Mouse (Mus musculus): ENCODE data around the gene Tgm2. TPM values are rescaled to one million over a fixed set of nuclear protein-coding genes. Genes with fewer than 3 reads are reported as not detected.

The Tgm2 gene
- polyA plus RNA-seq, 2 experiments, result 34.6 to 41.9 TPM

DNA sequence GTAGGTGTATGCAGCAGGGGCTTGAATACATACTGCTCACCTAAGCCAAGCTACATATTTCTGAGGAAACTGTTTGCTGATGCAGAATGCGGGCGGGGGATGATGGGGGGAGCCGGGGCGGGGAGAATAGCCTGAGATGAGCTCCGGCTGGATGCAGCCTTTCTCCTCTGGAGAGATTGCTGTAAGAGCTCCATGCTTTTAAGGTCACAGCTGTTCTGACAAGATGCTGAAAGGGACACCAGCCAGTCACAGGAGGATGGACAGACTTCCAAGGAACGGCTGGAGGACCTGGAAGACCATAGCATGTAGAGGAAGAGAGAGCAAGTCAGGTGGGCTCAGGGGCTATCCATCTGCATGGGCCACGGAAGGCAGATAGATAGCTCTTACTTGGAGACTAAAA lies 51.9 kb downstream of the Tgm2 start:
- ATAC-seq (ENCODE audit: insufficient read depth) (no peak), DNase-seq (ENCODE audit: low read depth in 3 of 3, low spot score in 3 of 3) (no peak)
- Histone ChIP-seq H3K9me3 (ENCODE audit: control insufficient read depth, low read length) (no peaks in the 10 kb centered on the region), H3K9ac (replicated peaks) (no peak overlapping the region), H3K4me3 (ENCODE audit: insufficient read depth in 1 of 2, low read depth in 2 of 2, low read length in 2 of 2) (no peak overlapping the region), H3K27ac (no peak overlapping the region), H3K4me1 (replicated peaks; ENCODE audit: control insufficient read depth in 2 of 2, insufficient read depth in 2 of 2, low read length in 1 of 2) (peaks cover 0 to 5% of the 10 kb centered on the region in 2 experiments; a peak in 1 of 4 replicates), H3K36me3 (replicated peaks; ENCODE audit: control insufficient read depth, insufficient read depth, low read depth) (no peaks in the 10 kb centered on the region), H3K4me2 (ENCODE audit: low read depth) (no peak overlapping the region), H3K27me3 (ENCODE audit: control insufficient read depth, insufficient read depth, low read length) (no peaks in the 10 kb centered on the region)
- WGBS (ENCODE audit: insufficient replicate concordance), result 61% methylated on average over 7 of the region's 7 CpGs
- TF ChIP-seq CTCF (IDR thresholded peaks at IDR 0.05; ENCODE audit: low read depth) (no peak), EP300 (IDR thresholded peaks at IDR 0.05; ENCODE audit: low read depth) (no peak)

GRCm38 (mm10) chr2:158093345-158093744 lies 52.9 kb downstream of the Tgm2 start:
- Histone ChIP-seq H3K27me3 (ENCODE audit: control insufficient read depth, insufficient read depth, low read length) (no peaks in the 10 kb centered on the region), H3K27ac (no peak overlapping the region), H3K4me2 (ENCODE audit: low read depth) (no peak overlapping the region), H3K36me3 (replicated peaks; ENCODE audit: control insufficient read depth, insufficient read depth, low read depth) (no peaks in the 10 kb centered on the region), H3K4me1 (replicated peaks; ENCODE audit: control insufficient read depth in 2 of 2, insufficient read depth in 2 of 2, low read length in 1 of 2) (peaks cover 0 to 5% of the 10 kb centered on the region in 2 experiments; a peak in 1 of 4 replicates), H3K4me3 (ENCODE audit: insufficient read depth in 1 of 2, low read depth in 2 of 2, low read length in 2 of 2) (no peak overlapping the region), H3K9ac (replicated peaks) (no peak overlapping the region), H3K9me3 (ENCODE audit: control insufficient read depth, low read length) (no peaks in the 10 kb centered on the region)
- 50% methylated on average over 5 of the region's 5 CpGs for WGBS (ENCODE audit: insufficient replicate concordance)
- DNase-seq (ENCODE audit: low read depth in 3 of 3, low spot score in 3 of 3) (no peak), ATAC-seq (ENCODE audit: insufficient read depth) (no peak)
- no peak for TF ChIP-seq CTCF (IDR thresholded peaks at IDR 0.05; ENCODE audit: low read depth)
- no peak for TF ChIP-seq EP300 (IDR thresholded peaks at IDR 0.05; ENCODE audit: low read depth)

- Histone ChIP-seq H3K4me3 (ENCODE audit: insufficient read depth in 1 of 2, low read depth in 2 of 2, low read length in 2 of 2) (no peak overlapping the region), H3K27ac (no peak overlapping the region), H3K4me1 (replicated peaks; ENCODE audit: control insufficient read depth in 2 of 2, insufficient read depth in 2 of 2, low read length in 1 of 2) (peaks cover 0 to 5% of the 10 kb centered on the region in 2 experiments; a peak in 1 of 4 replicates), H3K27me3 (ENCODE audit: control insufficient read depth, insufficient read depth, low read length) (no peaks in the 10 kb centered on the region), H3K4me2 (ENCODE audit: low read depth) (no peak overlapping the region), H3K36me3 (replicated peaks; ENCODE audit: control insufficient read depth, insufficient read depth, low read depth) (no peaks in the 10 kb centered on the region), H3K9ac (replicated peaks) (no peak overlapping the region), H3K9me3 (ENCODE audit: control insufficient read depth, low read length) (no peaks in the 10 kb centered on the region)
- WGBS (ENCODE audit: insufficient replicate concordance), result 63% methylated on average over 4 of the region's 4 CpGs
- TF ChIP-seq CTCF (IDR thresholded peaks at IDR 0.05; ENCODE audit: low read depth) (no peak), EP300 (IDR thresholded peaks at IDR 0.05; ENCODE audit: low read depth) (no peak)
- DNase-seq (ENCODE audit: low read depth in 3 of 3, low spot score in 3 of 3), result no peak
- ATAC-seq (ENCODE audit: insufficient read depth), result no peak
Measured at GRCm38 (mm10) chr2:158090096-158090495, 56.1 kb downstream of the Tgm2 start.

DNA sequence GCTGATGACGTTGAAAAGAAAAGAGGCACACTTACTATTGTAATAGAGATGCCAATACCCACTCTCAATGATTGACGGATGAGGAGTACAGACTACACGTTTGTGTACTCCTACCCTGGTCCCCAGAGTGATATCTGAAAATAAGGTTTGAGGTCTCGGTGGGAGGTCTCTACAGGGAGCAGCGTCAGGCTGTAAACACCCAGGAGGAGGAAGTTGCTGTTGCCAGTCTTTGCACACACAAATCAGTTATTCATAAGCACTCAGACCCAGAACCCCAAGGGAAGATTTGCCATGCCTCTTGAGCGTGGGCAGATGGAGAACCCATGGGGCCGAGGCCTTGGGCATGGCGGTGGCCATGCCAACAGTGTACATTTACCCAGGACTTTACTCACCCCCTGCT lies 61.8 kb downstream of the Tgm2 start:
- TF ChIP-seq CTCF (IDR thresholded peaks at IDR 0.05; ENCODE audit: low read depth) (no peak), EP300 (IDR thresholded peaks at IDR 0.05; ENCODE audit: low read depth) (no peak)
- no peak overlapping the region for H3K4me2 ChIP-seq (ENCODE audit: low read depth)
- no peak for ATAC-seq (ENCODE audit: insufficient read depth)
- H3K4me1 ChIP-seq (replicated peaks; ENCODE audit: control insufficient read depth in 2 of 2, insufficient read depth in 2 of 2, low read length in 1 of 2), result peaks cover 0 to 13% of the 10 kb centered on the region in 2 experiments; a peak in 2 of 4 replicates
- no peaks in the 10 kb centered on the region for H3K9me3 ChIP-seq (ENCODE audit: control insufficient read depth, low read length)
- H3K27me3 ChIP-seq (ENCODE audit: control insufficient read depth, insufficient read depth, low read length), result no peaks in the 10 kb centered on the region
- no peak overlapping the region for H3K9ac ChIP-seq (replicated peaks)
- no peak overlapping the region for H3K4me3 ChIP-seq (ENCODE audit: insufficient read depth in 1 of 2, low read depth in 2 of 2, low read length in 2 of 2)
- H3K27ac ChIP-seq, result no peak overlapping the region
- 61% methylated on average over 8 of the region's 8 CpGs for WGBS (ENCODE audit: insufficient replicate concordance)
- H3K36me3 ChIP-seq (replicated peaks; ENCODE audit: control insufficient read depth, insufficient read depth, low read depth), result no peaks in the 10 kb centered on the region
- no peak for DNase-seq (ENCODE audit: low read depth in 3 of 3, low spot score in 3 of 3)

- DNase-seq (ENCODE audit: low read depth in 3 of 3, low spot score in 3 of 3) (no peak), ATAC-seq (ENCODE audit: insufficient read depth) (peak; percentile 38; the same call in 1 of the 2 replicates)
- no peak overlapping the region; the same call in 1 of the 2 replicates for H3K27ac ChIP-seq
- no peaks in the 10 kb centered on the region for H3K27me3 ChIP-seq (ENCODE audit: control insufficient read depth, insufficient read depth, low read length)
- H3K4me1 ChIP-seq (replicated peaks; ENCODE audit: control insufficient read depth in 2 of 2, insufficient read depth in 2 of 2, low read length in 1 of 2), result peaks cover 0 to 17% of the 10 kb centered on the region in 2 experiments; a peak in 2 of 4 replicates
- 80% methylated on average over 9 of the region's 9 CpGs for WGBS (ENCODE audit: insufficient replicate concordance)
- TF ChIP-seq CTCF (IDR thresholded peaks at IDR 0.05; ENCODE audit: low read depth), result no peak
- TF ChIP-seq EP300 (IDR thresholded peaks at IDR 0.05; ENCODE audit: low read depth), result no peak
- no peaks in the 10 kb centered on the region for H3K9me3 ChIP-seq (ENCODE audit: control insufficient read depth, low read length)
- H3K4me3 ChIP-seq (ENCODE audit: insufficient read depth in 1 of 2, low read depth in 2 of 2, low read length in 2 of 2), result no peak overlapping the region
- peak overlapping the region; percentile 13 for H3K4me2 ChIP-seq (ENCODE audit: low read depth)
- no peak overlapping the region for H3K9ac ChIP-seq (replicated peaks)
- peaks cover 12% of the 10 kb centered on the region for H3K36me3 ChIP-seq (replicated peaks; ENCODE audit: control insufficient read depth, insufficient read depth, low read depth)
Measured at GRCm38 (mm10) chr2:158080622-158081241, 65.5 kb downstream of the Tgm2 start.

All from liver, embryonic 14.5 days (tissue).